Mouse (Mus musculus) c-Kit-positive CD71-positive TER-119-positive erythroid progenitor cells, embryonic 14.5 days (primary cell): Measurements from ENCODE around the gene Timm23.
"Not testable (repeated sequence)": the region's sequence is repeated elsewhere in the genome, so short reads cannot be mapped to it uniquely, and the experiment has no call there.

Experiments
- DNase-seq: peaks from one replicate; pipeline ENCODE4 v3.0.0-alpha.2; 2013; ENCODE audit warnings: low spot score

Timm23 gene

DNA sequence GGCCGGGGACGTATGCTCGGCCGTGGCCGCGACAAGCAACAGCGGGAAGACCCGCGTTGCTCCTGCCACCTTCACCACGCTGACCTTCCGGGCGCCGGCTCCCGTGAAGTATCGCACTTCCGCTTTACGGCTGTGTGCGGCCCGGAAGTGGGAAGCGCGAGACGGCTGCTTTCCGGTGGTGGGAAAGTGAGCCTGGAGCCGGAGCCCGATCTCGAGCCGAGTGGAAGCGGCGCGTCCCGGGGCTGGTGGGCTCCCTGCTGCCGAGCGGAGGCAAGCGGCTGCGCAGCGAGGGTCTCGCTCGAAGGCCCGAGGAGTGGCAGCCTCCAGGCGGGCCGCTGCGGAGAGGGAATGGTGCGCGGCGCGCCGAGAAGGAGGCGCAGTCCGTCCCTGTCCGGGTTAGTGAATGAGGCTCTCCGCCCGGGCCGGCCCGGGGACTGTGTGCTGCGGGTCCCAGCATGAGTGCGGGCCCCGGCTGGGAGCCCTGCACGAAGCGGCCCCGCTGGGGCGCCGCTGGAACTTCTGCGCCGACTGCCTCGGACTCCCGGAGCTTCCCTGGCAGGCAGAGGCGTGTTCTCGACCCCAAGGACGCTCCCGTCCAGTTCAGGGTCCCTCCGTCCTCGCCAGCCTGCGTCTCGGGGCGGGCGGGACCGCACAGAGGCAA is at the start of gene Timm23, which contains the start of gene Parg:
Gene Timm23, minus strand, starts transcription at position 108 of the 661 bp plus-strand sequence.
Gene Parg, plus strand, starts transcription at position 159 of the 661 bp plus-strand sequence.
- peak; percentile 80 for DNase-seq

GRCm38 (mm10) chr14:32249616-32250015 is 47.9 kb upstream of the Timm23 start:
- no peak for DNase-seq

DNA sequence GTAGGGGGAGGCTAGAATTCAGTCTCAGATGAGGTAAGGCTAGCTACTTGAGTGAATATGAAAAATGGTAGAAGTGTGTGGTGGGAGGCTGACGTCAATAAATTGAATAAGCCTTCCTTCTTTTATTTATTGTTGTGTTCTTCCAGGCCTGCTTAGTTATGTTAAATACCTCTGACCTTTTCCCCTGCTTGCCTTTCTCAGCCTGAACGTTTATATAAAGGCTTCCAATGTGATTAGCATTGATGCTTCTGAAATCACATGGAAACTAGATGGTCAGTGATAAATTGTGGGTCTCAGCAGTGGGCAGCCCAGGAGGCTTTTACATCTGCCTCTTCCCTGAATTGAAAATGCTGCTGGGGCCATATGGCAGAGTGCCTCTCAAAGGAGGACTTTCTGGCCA is 44.3 kb upstream of the Timm23 start:
- DNase-seq = no peak

DNA sequence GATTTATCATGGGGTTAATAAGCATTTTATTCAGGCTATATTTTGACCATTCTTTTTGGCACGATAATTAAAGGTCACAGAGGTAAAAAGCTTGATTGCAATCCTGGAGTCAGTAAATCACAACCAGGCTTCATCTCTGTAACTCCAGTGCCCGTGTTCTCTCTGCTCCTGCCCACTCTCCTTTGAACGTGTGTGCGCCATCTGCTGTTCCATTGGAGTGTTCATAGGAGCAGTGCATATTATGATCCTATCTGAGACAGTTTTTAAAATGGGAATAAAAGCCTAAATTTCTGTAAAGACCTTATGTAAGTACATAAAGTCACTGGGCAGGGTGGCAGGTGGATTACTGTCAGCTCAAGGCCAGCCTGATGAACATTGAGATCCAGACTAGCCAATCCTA is 40.7 kb upstream of the Timm23 start:
- DNase-seq = no peak

GRCm38 (mm10) chr14:32228996-32229395 is 27.3 kb upstream of the Timm23 start:
- DNase-seq = peak; percentile 69

DNA sequence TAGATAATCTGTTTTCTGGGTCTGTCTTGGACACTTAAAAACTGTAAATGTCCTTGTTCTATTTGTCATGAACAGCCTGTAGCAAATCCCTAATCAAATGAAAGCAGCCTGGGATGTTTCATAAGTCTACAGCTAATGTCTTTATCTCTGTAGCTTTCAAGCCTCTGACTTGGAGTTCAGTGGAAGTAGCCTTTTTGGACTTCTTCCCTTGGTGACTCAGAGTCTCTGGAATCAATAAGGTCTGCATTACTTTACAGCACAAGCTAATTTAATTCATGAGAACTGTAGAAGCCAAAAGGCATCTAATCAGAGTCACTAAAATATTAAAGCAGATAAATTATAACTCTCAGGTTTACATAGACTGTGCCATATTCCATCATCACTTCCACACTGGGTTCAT is 24.9 kb upstream of the Timm23 start:
- no peak for DNase-seq

- DNase-seq = peak; percentile 38
Observed at GRCm38 (mm10) chr14:32201354-32201753, 344 bp downstream of the Timm23 start.

- DNase-seq = not testable (repeated sequence)
Observed at GRCm38 (mm10) chr14:32193557-32193956, 8.1 kb downstream of the Timm23 start.

GRCm38 (mm10) chr14:32192437-32192836 is 9.3 kb downstream of the Timm23 start:
- DNase-seq = peak; percentile 63

DNA sequence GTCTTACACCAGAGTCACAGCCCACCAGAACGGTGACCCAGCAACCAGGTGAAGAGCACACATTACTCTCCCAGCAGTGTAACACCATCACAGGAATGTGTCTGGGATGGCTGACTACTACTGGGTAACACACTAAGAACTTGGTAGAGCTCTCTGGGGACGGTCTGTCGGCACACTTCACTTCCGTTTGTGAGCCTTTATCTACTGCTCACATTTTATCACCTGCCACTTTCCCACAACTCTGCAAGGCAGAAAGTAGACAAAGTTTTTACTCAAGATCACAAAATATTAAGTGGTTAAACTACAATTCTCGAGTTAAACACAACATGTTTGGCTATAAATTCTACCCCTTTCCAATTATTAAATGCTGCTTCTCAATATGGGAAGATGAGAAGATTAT is 9.8 kb downstream of the Timm23 start:
- DNase-seq = no peak

- DNase-seq = no peak
Observed at GRCm38 (mm10) chr14:32190627-32191391, 10.9 kb downstream of the Timm23 start.

GRCm38 (mm10) chr14:32183846-32184245 is 17.9 kb downstream of the Timm23 start:
- DNase-seq = no peak

DNA sequence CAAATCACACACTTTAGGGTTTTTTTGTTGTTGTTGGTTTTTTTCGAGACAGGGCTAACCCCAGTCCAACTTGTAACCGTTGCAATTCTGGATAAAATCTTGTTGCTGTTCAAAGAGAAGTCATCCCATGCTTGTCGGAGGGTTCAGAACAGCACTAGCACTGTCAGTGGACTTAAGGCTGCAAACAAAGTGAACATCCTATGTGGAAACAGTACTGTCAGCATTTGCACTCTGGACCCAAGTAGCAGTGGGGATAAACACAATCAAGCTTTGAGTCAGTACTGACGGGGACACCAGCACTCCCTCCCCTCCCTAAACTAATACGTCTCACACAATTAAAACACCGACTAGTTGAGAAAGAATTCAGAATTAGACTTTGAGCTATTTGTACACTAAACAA is 20.8 kb downstream of the Timm23 start:
- DNase-seq = no peak

GRCm38 (mm10) chr14:32179393-32180195 is 22.1 kb downstream of the Timm23 start:
- DNase-seq = no peak

DNA sequence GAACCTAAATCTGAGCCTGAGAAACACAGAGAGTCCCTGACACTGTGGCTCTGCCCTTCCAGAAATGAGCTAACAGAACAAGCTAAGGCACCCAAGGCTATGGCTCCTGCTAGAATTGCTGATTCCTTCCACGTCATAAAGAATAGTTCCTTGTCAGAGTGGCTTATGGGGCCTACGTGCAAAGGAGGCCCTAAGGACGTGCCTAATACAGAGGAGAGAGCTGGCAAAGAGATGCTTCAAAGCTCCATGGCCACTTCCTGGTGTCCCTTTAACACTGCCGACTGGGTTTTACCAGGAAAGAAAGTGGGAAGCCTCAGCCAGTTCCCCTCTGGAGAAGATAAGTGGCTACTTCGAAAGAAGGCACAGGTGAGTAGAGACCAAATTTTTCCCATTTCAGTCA is 25.1 kb downstream of the Timm23 start:
- DNase-seq = not testable (repeated sequence)

GRCm38 (mm10) chr14:32175310-32175709 is 26.4 kb downstream of the Timm23 start:
- DNase-seq = no peak

- DNase-seq = no peak
Observed at GRCm38 (mm10) chr14:32170137-32170536, 31.6 kb downstream of the Timm23 start.

DNA sequence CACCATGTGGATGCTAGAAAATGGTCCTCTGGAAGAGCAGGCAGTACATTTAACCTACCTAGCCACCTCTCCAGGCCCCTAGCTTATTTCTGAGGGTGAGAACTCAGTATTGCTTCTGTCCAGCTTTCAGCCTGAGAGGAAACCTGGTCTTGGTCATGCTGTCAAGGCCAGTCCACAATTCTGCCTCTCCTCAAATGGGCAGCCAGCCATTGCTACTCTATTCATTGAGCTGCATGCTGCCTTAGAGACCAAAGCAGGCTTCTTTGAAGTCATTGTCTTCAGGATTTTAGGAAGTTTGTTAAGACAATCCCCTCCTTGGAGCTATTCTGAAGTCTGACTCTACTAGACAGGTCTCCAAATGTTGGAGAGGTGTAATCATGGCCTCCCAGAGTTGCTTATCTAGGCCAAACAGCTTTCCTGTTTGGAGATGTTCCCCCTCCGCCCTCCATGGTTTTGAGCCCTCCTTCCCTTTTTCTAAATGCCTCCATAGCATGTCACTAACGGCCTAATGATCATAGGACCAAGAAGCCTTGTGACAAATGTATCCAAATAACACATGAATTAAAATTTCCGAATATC is 33.0 kb downstream of the Timm23 start:
- peak; percentile 92 for DNase-seq

- peak; percentile 40 for DNase-seq
Observed at GRCm38 (mm10) chr14:32167326-32167725, 34.4 kb downstream of the Timm23 start.

GRCm38 (mm10) chr14:32166840-32167239 is 34.9 kb downstream of the Timm23 start:
- no peak for DNase-seq

DNA sequence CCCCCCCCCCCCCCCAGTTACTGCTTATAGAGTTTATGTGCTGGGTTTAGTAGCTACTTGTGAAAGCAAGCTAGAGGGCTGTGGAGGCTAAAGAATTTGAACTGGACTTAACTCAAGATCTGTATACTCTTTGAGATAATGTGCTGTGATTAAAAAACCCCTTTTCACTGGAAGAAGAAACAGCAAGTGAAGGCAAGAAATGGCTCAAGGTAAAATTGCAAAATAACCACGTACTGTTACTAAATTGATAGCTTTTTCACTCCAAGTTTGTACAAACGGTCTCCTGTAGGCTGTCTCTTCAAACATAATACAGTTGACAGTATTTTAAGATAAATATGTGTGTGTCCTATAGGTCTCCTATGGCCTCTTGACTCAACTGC is 35.6 kb downstream of the Timm23 start:
- DNase-seq = no peak
